Mouse (Mus musculus): ENCODE measurements around the gene Gm10135. TPM values are rescaled to one million over a fixed set of nuclear protein-coding genes. Genes with fewer than 3 reads are reported as not detected.
A peak's percentile ranks its signal among the peaks of the same experiment; 100 is the strongest.

Gene Gm10135
- polyA plus RNA-seq, 1 experiment from 2014 or later: not detected

- no peaks in the 10 kb centered on the region for H3K36me3 ChIP-seq (ENCODE audit: control insufficient read depth, insufficient read depth, low read length)
- no peaks in the 10 kb centered on the region for H3K9me3 ChIP-seq (replicated peaks; ENCODE audit: control insufficient read depth, low read length, poor library complexity, severe bottlenecking)
- no peaks in the 10 kb centered on the region for H3K27me3 ChIP-seq (ENCODE audit: control insufficient read depth, insufficient read depth, low read depth, low read length)
- H3K4me2 ChIP-seq (ENCODE audit: low read length): no peak overlapping the region
- no peak overlapping the region for H3K27ac ChIP-seq (ENCODE audit: low read length)
- no peak overlapping the region for H3K4me3 ChIP-seq (ENCODE audit: low read depth, low read length)
- no peak for ATAC-seq
- H3K4me1 ChIP-seq (ENCODE audit: control insufficient read depth, insufficient read depth, low read length): peaks cover 19% of the 10 kb centered on the region
- 95% methylated on average over 4 of the region's 4 CpGs for WGBS
- H3K9ac ChIP-seq (ENCODE audit: low read depth, low read length): no peak overlapping the region
Measured at GRCm38 (mm10) chr5:72920416-72920815, 54.1 kb downstream of the Gm10135 start.

- Histone ChIP-seq H3K4me2 (ENCODE audit: low read length) (peak overlapping the region; percentile 61), H3K9me3 (replicated peaks; ENCODE audit: control insufficient read depth, low read length, poor library complexity, severe bottlenecking) (no peaks in the 10 kb centered on the region), H3K27me3 (ENCODE audit: control insufficient read depth, insufficient read depth, low read depth, low read length) (no peaks in the 10 kb centered on the region), H3K36me3 (ENCODE audit: control insufficient read depth, insufficient read depth, low read length) (no peaks in the 10 kb centered on the region), H3K4me3 (ENCODE audit: low read depth, low read length) (no peak overlapping the region), H3K27ac (ENCODE audit: low read length) (no peak overlapping the region), H3K4me1 (ENCODE audit: control insufficient read depth, insufficient read depth, low read length) (peaks cover 22% of the 10 kb centered on the region), H3K9ac (ENCODE audit: low read depth, low read length) (0 out of 2 replicates have a peak overlapping the region, but pooled peaks have one; percentile 3)
- 77% methylated on average over 1 of the region's 1 CpGs for WGBS
- no peak for ATAC-seq
Measured at GRCm38 (mm10) chr5:72916851-72917250, 57.7 kb downstream of the Gm10135 start.

DNA sequence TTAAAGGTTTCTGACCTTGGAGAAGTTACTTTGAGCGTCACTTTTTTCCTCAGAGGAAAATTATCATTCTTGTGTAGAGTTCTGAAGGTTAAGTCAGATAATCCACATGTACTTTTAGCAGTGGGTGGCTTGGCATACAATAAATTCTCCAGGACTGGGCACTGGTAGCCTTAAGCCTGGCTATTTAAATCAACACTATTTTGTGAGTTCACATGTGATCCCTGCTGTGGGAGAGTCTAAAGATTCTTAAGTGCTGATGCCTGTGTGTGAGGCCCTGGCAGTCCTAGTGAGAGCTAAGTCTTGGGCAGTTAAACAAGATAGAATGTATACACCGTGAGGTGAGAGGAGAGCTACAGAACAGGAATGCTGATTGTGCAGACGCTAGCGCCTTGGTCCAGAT is 58.5 kb downstream of the Gm10135 start:
- H3K27ac ChIP-seq (ENCODE audit: low read length): no peak overlapping the region
- no peaks in the 10 kb centered on the region for H3K9me3 ChIP-seq (replicated peaks; ENCODE audit: control insufficient read depth, low read length, poor library complexity, severe bottlenecking)
- no peaks in the 10 kb centered on the region for H3K36me3 ChIP-seq (ENCODE audit: control insufficient read depth, insufficient read depth, low read length)
- no peaks in the 10 kb centered on the region for H3K27me3 ChIP-seq (ENCODE audit: control insufficient read depth, insufficient read depth, low read depth, low read length)
- no peak for ATAC-seq
- WGBS: 32% methylated on average over 4 of the region's 4 CpGs
- peak overlapping the region; percentile 99; the same call in 1 of the 2 replicates for H3K9ac ChIP-seq (ENCODE audit: low read depth, low read length)
- H3K4me1 ChIP-seq (ENCODE audit: control insufficient read depth, insufficient read depth, low read length): peaks cover 22% of the 10 kb centered on the region
- peak overlapping the region; percentile 97 for H3K4me3 ChIP-seq (ENCODE audit: low read depth, low read length)
- peak overlapping the region; percentile 61 for H3K4me2 ChIP-seq (ENCODE audit: low read length)

Other genes with a start within 250 kb of the Gm10135 start
- gene Txk, start 221.9 kb downstream of the Gm10135 start, polyA plus RNA-seq (2015; fragmentation: Nextera tagmentation; extraction: Ambion mirVana): 0.19 TPM in 1 of 2 replicates, not detected in the other
- 4.6 and 5.4 TPM in 2 replicates for gene Tec, start 106.2 kb downstream of the Gm10135 start, polyA plus RNA-seq (2015; fragmentation: Nextera tagmentation; extraction: Ambion mirVana)
- gene Slain2, start 60.4 kb downstream of the Gm10135 start, polyA plus RNA-seq (2015; fragmentation: Nextera tagmentation; extraction: Ambion mirVana): 15.1 and 15.2 TPM in 2 replicates
- 25.3 and 28.9 TPM in 2 replicates for gene Slc10a4, start 32.2 kb upstream of the Gm10135 start, polyA plus RNA-seq (2015; fragmentation: Nextera tagmentation; extraction: Ambion mirVana)